Mouse (Mus musculus) v-Abl transformed pro-B cells (cell line): ENCODE results near the gene H1f0.

Source experiments
- in situ Hi-C, 2 experiments: fragments of 400-800 bp; cut with MboI; formaldehyde crosslinking; loops; one replicate each; pipeline ENCODE4 v1.15.1; 2025; ENCODE audit not compliant: unreplicated experiment in 2 of 2

The H1f0 gene

GRCm38 (mm10) chr15:79062376-79063159, 34.3 kb downstream of the H1f0 start, which contains the start of gene Ankrd54:
TSS of gene Ankrd54 (minus strand) at chr15:79062893.
- in situ Hi-C loops = no loop called here

DNA sequence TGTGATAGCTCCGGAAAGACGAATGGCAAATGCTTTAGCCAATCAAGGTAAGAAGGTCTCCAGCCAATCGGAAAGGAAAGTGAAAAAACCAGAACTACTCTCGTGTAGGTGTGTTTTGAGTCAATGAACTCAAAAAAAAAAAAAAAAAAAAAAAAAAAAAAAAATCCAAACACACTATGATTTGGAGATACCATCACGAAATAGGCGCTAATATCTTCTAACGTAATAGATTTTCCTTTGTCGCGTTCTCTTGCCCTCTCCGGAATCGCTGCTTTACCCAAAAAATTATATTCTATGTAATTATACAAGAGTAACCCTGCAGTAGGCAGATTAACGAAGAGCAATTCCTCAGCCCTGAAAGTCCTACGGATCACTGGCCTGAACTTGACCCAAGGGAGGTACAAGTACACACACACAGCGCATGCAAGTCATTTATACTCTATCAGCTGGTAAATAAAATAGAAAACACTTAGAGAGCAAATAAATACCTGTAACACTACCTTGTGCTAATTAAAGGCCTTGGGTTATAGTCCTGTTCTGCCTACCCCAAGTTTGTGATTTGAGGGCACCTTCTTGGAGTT, 35.0 kb downstream of the H1f0 start:
- in situ Hi-C loops = no loop called here

- in situ Hi-C loops = no loop called here
These were observed 37.0 kb downstream of the H1f0 start for GRCm38 (mm10) chr15:79065086-79065770.

DNA sequence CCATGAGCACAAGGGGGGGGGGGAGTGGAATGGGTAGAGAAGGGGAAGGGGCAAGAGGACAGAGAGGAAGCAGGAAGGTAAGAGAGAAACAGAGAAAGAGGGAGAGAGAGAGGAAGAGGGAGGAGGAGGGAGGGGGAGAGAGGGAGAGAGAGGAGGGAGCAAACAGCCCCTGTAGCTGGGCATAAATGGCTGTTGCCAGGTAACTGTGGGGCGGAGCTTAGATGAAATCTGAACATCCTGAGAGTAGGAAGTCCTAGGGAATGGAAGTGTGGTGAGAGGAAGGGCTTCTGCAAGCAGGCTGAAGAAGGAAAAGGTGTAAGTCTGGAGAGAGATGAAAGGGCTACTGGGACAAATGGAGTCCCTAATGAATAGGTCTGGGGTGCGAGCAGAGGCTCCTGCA, 38.0 kb downstream of the H1f0 start:
- in situ Hi-C loops = no loop called here

DNA sequence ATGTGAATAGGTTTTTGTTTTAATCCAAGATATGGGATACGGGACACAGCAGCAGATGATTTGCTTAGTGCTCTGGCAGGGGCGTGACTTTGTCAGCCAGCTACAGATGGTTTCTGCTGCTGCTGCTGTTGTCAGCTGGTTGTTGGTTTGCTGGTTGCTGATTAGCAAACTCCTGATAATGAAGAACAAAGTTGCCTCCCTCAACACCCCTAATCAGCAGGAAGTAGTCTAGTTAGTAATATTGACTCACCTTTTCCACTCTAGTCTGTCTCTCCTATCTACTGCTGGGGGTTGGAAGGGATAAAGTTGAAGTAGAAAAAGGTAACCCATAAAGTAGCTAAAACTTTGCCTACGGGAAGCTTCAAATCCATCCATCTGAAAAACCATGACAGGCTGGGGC, 39.4 kb downstream of the H1f0 start:
- in situ Hi-C loops = no loop called here

GRCm38 (mm10) chr15:79068416-79068815, 40.2 kb downstream of the H1f0 start:
- in situ Hi-C loops = no loop called here

DNA sequence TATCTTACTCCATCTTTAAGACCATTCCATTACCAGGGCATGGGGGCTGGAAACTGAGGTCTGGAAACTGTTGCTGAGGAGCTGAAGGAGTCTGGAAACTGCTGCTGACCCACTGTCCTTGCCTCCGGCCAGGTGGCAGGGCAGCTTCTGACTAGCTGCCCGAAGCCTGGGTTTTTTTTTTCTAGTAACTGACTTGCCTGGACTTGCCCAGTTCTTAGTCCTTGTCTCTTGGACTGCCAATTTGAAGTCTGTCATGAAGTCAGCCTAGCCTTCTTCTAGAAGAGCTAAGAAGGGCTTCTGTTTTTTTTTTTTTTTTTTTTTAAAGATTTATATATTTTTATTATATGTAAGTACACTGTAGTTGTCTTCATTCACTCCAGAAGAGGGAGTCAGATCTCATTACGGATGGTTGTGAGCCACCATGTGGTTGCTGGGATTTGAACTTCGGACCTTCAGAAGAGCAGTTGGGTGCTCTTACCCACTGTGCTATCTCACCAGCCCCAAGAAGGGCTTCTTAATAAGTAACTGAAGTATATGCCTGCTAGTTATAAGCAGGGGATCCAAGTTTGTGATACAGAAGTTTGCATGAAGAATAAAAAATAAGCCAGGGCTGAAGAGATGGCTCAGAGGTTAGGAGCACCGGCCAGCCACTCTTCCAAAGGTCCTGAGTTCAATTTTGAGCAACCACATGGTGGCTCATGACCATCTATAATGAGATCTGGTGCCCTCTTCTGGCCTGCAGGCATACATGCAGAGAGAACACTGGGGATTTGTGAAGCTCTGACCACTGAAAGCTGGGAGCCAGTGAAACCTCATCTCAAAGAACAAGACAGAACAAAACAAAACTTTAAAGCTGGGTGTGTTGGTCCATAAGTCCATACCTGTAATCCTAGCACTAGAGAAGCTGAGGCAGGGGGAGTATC, 43.1 kb downstream of the H1f0 start:
- in situ Hi-C loops = loop anchor here (5.0 kb wide), 2 partner anchors 34 to 154 kb away; no protein-coding TSS in a partner anchor

DNA sequence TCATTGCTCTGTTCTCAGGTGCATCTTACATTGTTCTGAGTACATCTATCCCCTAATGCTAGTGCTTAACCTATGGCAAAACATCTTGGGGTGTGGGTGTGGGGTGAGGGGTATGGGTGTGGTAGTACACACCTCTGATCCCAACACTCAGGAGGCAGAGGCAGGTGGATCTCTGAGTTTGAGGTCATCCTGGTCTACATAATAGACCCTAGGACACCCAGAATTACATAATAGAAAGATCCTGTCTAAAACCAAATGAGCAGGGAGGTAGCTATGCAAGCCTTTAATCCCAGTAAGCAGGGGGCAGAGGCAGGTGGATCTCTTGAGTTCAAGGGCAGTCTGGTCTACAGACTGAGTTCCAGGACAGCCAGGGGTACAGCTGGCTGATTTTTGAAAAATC, 45.5 kb downstream of the H1f0 start:
- in situ Hi-C loops = loop anchor here (5.0 kb wide), 2 partner anchors 36 to 156 kb away; no protein-coding TSS in a partner anchor

GRCm38 (mm10) chr15:79074446-79074845, 46.2 kb downstream of the H1f0 start:
- in situ Hi-C loops = loop anchor here (5.0 kb wide), 2 partner anchors 37 to 157 kb away; no protein-coding TSS in a partner anchor

GRCm38 (mm10) chr15:79074913-79075532, 46.8 kb downstream of the H1f0 start, which contains the start of gene Eif3l:
TSS of gene Eif3l (plus strand) at chr15:79075179.
- in situ Hi-C loops = loop anchor here (5.0 kb wide), 2 partner anchors 38 to 158 kb away; no protein-coding TSS in a partner anchor

DNA sequence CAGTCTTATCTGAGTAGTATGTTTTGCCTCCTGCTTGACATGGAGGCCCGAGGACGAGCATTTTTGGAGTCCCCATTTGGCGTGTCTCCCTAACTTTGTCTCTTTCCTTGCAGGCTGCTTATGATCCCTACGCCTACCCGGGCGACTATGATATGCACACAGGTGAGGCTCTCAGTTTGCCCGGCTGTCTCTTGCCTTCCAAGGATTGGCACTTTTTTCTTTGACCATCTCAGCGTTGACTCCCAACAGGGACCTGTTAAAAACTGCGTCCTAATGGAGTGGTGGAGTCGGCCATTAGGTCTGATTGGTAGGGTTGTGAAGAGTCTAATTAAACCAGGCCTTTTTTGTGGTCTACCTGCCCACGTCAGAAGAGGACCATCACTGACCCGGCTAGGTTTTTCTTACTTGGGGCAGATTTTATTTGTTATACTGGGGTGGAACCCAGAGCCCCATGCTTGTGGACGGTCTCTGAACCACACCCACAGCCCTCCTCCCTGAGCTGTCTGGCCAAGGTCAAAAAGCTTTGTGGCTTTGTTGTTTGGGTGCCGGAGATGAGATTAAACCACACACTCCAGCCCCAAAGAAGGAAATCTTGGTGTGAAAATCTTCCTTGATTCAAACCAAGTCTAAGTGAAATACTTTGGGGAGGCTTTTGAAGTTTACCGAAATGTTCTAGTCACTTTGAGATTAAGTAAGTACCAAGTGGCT, 47.6 kb downstream of the H1f0 start:
- in situ Hi-C loops = no loop called here

GRCm38 (mm10) chr15:79079567-79079966, 51.3 kb downstream of the H1f0 start:
- in situ Hi-C loops = no loop called here
